Mouse (Mus musculus) liver, adult 2 months (tissue): ENCODE data around the gene Chd9. TPM values are rescaled to one million over a fixed set of nuclear protein-coding genes. Genes with fewer than 3 reads are reported as not detected.
"Not testable (repeated sequence)": the region's sequence is repeated elsewhere in the genome, so short reads cannot be mapped to it uniquely, and the experiment has no call there.

ENCODE experiments used
- DNase-seq: peaks from one replicate; pipeline ENCODE4 v3.0.0-alpha.2; 2011; ENCODE audit warnings: low read depth, low spot score; ENCODE audit errors: extremely low read depth
- H3K27ac ChIP-seq: fragments of 200-500 bp; replicated peaks from 2 replicates; pipeline ENCODE4 v1.5.1; 2012; ENCODE audit warnings: low read depth, mild to moderate bottlenecking, control low read depth, inconsistent platforms, low read length; ENCODE audit not compliant: insufficient read depth
- H3K27me3 ChIP-seq: fragments of 200-500 bp; 2 replicates; pipeline ENCODE4 v1.6.1; 2012; ENCODE audit warnings: mild to moderate bottlenecking, moderate library complexity, low read length, inconsistent platforms; ENCODE audit not compliant: control insufficient read depth, insufficient read depth
- H3K36me3 ChIP-seq: fragments of 200-500 bp; 2 replicates; pipeline ENCODE4 v1.6.1; 2012; ENCODE audit warnings: low read length, inconsistent platforms; ENCODE audit not compliant: control insufficient read depth, insufficient read depth
- H3K4me1 ChIP-seq: fragments of 200-500 bp; 2 replicates; pipeline ENCODE4 v1.6.1; 2011; ENCODE audit warnings: low read length; ENCODE audit not compliant: control insufficient read depth, insufficient read depth
- H3K4me3 ChIP-seq: fragments of 200-500 bp; 2 replicates; pipeline ENCODE4 v1.5.1; 2011; ENCODE audit warnings: low read depth, mild to moderate bottlenecking, control low read depth, low read length, moderate library complexity; ENCODE audit not compliant: insufficient read depth
- H3K79me2 ChIP-seq: fragments of 200-500 bp; 2 replicates; pipeline ENCODE4 v1.6.1; 2012; ENCODE audit warnings: inconsistent platforms, mild to moderate bottlenecking, low read length, moderate library complexity; ENCODE audit not compliant: control insufficient read depth, insufficient read depth
- H3K9ac ChIP-seq: fragments of 200-500 bp; 2 replicates; pipeline ENCODE4 v1.6.1; 2012; ENCODE audit warnings: low read depth, mild to moderate bottlenecking, control low read depth, inconsistent platforms, low read length
- CTCF ChIP-seq: fragments of 200-500 bp; IDR thresholded peaks from 2 replicates; pipeline ENCODE4 v1.5.1; 2011; ENCODE audit warnings: low read depth, low read length, control low read depth
- POLR2A ChIP-seq: fragments of 200-500 bp; IDR thresholded peaks from 2 replicates; pipeline ENCODE4 v1.6.1; 2011; ENCODE audit warnings: low read length, control low read depth; ENCODE audit not compliant: insufficient read depth; ENCODE audit errors: extremely low read depth
- WGBS: fragments of 180-500 bp; shearing (Covaris S2); methylation state at CpG from one replicate; pipeline ENCODE4 v1.1.7; 2018; 5-methylcytosine and 5-hydroxymethylcytosine counted together
- polyA plus RNA-seq: library from polyadenylated mRNA; depleted of rRNA; stranded (reverse); fragments of >200 nt; gene quantifications from 2 replicates; pipeline ENCODE4 v1.2.3, GENCODE M21; 2012
- total RNA-seq: library from RNA; depleted of rRNA; stranded (reverse); fragments of >200 nt; gene quantifications from 2 replicates; pipeline ENCODE4 v1.2.3, GENCODE M21; 2014

Chd9 gene
- total and polyA plus RNA-seq, 2 experiments = 63.2 to 88.2 TPM

GRCm38 (mm10) chr8:90923158-90923905 is 95.2 kb downstream of the Chd9 start:
- no peaks in the 10 kb centered on the region for H3K27me3 ChIP-seq
- H3K9ac ChIP-seq = no peak overlapping the region
- H3K79me2 ChIP-seq = peaks cover 12% of the 10 kb centered on the region; the same call in 1 of the 2 replicates
- no peak for TF ChIP-seq CTCF
- no peak for TF ChIP-seq POLR2A
- H3K4me1 ChIP-seq = no peaks in the 10 kb centered on the region
- no peaks in the 10 kb centered on the region for H3K36me3 ChIP-seq
- no peak overlapping the region for H3K27ac ChIP-seq
- WGBS = 60% methylated on average over 3 of the region's 3 CpGs
- H3K4me3 ChIP-seq = no peak overlapping the region
- no peak for DNase-seq

- H3K79me2 ChIP-seq = peaks cover 7% of the 10 kb centered on the region; the same call in 1 of the 2 replicates
- H3K27ac ChIP-seq = no peak overlapping the region
- no peak overlapping the region for H3K4me3 ChIP-seq
- H3K9ac ChIP-seq = no peak overlapping the region
- peaks cover 5% of the 10 kb centered on the region for H3K4me1 ChIP-seq
- no peak for DNase-seq
- 93% methylated on average over 1 of the region's 1 CpGs for WGBS
- TF ChIP-seq CTCF = no peak
- TF ChIP-seq POLR2A = no peak
- H3K36me3 ChIP-seq = peaks cover 13% of the 10 kb centered on the region; the same call in 1 of the 2 replicates
- no peaks in the 10 kb centered on the region for H3K27me3 ChIP-seq
Measured at GRCm38 (mm10) chr8:90928412-90928811, 100.3 kb downstream of the Chd9 start.

GRCm38 (mm10) chr8:90930125-90930524 is 102.0 kb downstream of the Chd9 start:
- H3K4me3 ChIP-seq, H3K9ac ChIP-seq, H3K79me2 ChIP-seq, DNase-seq, H3K4me1 ChIP-seq, H3K27ac ChIP-seq, H3K27me3 ChIP-seq: not testable (repeated sequence)
- H3K36me3 ChIP-seq = peaks cover 17% of the 10 kb centered on the region; the same call in 1 of the 2 replicates

GRCm38 (mm10) chr8:90932934-90933333 is 104.8 kb downstream of the Chd9 start:
- Histone ChIP-seq H3K9ac (no peak overlapping the region), H3K36me3 (peaks cover 17% of the 10 kb centered on the region; the same call in 1 of the 2 replicates), H3K79me2 (peaks cover 10% of the 10 kb centered on the region; the same call in 1 of the 2 replicates), H3K4me1 (peaks cover 9% of the 10 kb centered on the region), H3K27ac (no peak overlapping the region), H3K27me3 (no peaks in the 10 kb centered on the region), H3K4me3 (no peak overlapping the region)
- WGBS = 74% methylated on average over 11 of the region's 11 CpGs
- TF ChIP-seq CTCF (no peak), POLR2A (no peak)
- no peak for DNase-seq

GRCm38 (mm10) chr8:90934786-90935185 is 106.6 kb downstream of the Chd9 start:
- H3K4me1 ChIP-seq = peaks cover 18% of the 10 kb centered on the region
- peaks cover 10% of the 10 kb centered on the region; the same call in 1 of the 2 replicates for H3K79me2 ChIP-seq
- TF ChIP-seq CTCF = no peak
- TF ChIP-seq POLR2A = no peak
- no peaks in the 10 kb centered on the region for H3K27me3 ChIP-seq
- H3K36me3 ChIP-seq = peaks cover 17% of the 10 kb centered on the region; the same call in 1 of the 2 replicates
- no peak for DNase-seq
- WGBS = 95% methylated on average over 1 of the region's 1 CpGs
- no peak overlapping the region for H3K4me3 ChIP-seq
- no peak overlapping the region for H3K27ac ChIP-seq
- no peak overlapping the region for H3K9ac ChIP-seq

- TF ChIP-seq CTCF = peak; percentile 40
- no peak for TF ChIP-seq POLR2A
- Histone ChIP-seq H3K27ac (no peak overlapping the region), H3K36me3 (peaks cover 17% of the 10 kb centered on the region; the same call in 1 of the 2 replicates), H3K4me3 (no peak overlapping the region), H3K79me2 (peaks cover 10% of the 10 kb centered on the region; the same call in 1 of the 2 replicates), H3K27me3 (no peaks in the 10 kb centered on the region), H3K9ac (no peak overlapping the region), H3K4me1 (peaks cover 21% of the 10 kb centered on the region)
- peak; percentile 56 for DNase-seq
- WGBS = 33% methylated on average over 1 of the region's 1 CpGs
Measured at GRCm38 (mm10) chr8:90936840-90937239, 108.7 kb downstream of the Chd9 start.
